Mouse (Mus musculus) midbrain, embryonic 11.5 days (tissue): ENCODE measurements around the gene Lrrc66. TPM values are rescaled to one million over a fixed set of nuclear protein-coding genes. Genes with fewer than 3 reads are reported as not detected.

Experiments
- ATAC-seq: fragments of 200-750 bp; cut with Nextera tagmentation; 2 replicates; pipeline ENCODE4 v1.8.0; 2017; ENCODE audit warnings: moderate TSS enrichment, moderate library complexity; ENCODE audit not compliant: low FRiP score
- DNase-seq: peaks from one replicate; pipeline ENCODE4 v3.0.0; 2015; ENCODE audit warnings: low spot score; ENCODE audit errors: missing footprints
- H3K27ac ChIP-seq: fragments of 300-500 bp; sonication (generic); 2 replicates; pipeline ENCODE4 v1.5.1; 2014; ENCODE audit warnings: low read depth, low read length
- H3K27me3 ChIP-seq: fragments of 300-500 bp; sonication (generic); 2 replicates; pipeline ENCODE4 v1.6.1; 2014; ENCODE audit warnings: mild to moderate bottlenecking, low read length, moderate library complexity, mixed read lengths; ENCODE audit not compliant: control insufficient read depth, insufficient read depth
- H3K36me3 ChIP-seq: fragments of 300-500 bp; sonication (generic); 2 replicates; pipeline ENCODE4 v1.6.1; 2014; ENCODE audit warnings: mild to moderate bottlenecking, low read length, moderate library complexity, mixed read lengths; ENCODE audit not compliant: control insufficient read depth, insufficient read depth
- H3K4me1 ChIP-seq: fragments of 300-500 bp; sonication (generic); 2 replicates; pipeline ENCODE4 v1.6.1; 2014; ENCODE audit warnings: low read length; ENCODE audit not compliant: control insufficient read depth, insufficient read depth
- H3K4me2 ChIP-seq: fragments of 300-500 bp; sonication (generic); 2 replicates; pipeline ENCODE4 v1.6.1; 2014; ENCODE audit warnings: mild to moderate bottlenecking, moderate library complexity
- H3K4me3 ChIP-seq: fragments of 300-500 bp; sonication (generic); 2 replicates; pipeline ENCODE4 v1.5.1; 2014; ENCODE audit warnings: low read depth, low read length
- H3K9ac ChIP-seq: fragments of 300-500 bp; sonication (generic); 2 replicates; pipeline ENCODE4 v1.6.1; 2014; ENCODE audit warnings: low read length
- H3K9me3 ChIP-seq: fragments of 300-500 bp; sonication (generic); 2 replicates; pipeline ENCODE4 v1.6.1; 2016; ENCODE audit warnings: low read length; ENCODE audit not compliant: control insufficient read depth
- WGBS: fragments of 180-500 bp; shearing (Covaris S2); extraction: QIAGEN DNeasy Blood & Tissue Kit; methylation state at CpG from one replicate; pipeline ENCODE4 v1.1.7; 2014; 5-methylcytosine and 5-hydroxymethylcytosine counted together
- polyA plus RNA-seq: library from polyadenylated mRNA; unstranded; fragments of >200 nt; fragmentation: Nextera tagmentation; extraction: Ambion mirVana; gene quantifications from 2 replicates; pipeline ENCODE4 v1.2.1, GENCODE M21; 2014

The Lrrc66 gene
- polyA plus RNA-seq, 1 experiment from 2014 or later = 0.04 TPM

DNA sequence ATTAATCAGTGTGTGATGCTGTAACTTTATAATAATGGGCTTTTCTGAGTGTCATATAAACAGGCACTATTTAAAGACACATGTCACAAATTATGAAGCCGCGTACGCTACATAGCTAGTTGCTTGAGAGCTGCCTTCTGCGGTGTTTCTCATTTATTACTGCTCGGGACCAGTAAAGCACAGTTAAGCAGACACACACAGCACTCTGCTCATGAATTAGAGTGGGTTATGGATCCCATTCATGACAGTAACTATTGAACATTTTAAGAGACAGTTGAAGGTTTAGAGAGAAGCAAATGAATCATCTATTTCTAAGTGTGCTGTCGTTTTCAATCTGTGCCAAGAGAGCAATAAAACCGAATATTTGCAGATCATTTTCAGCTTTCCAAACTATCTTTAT lies 5.5 kb downstream of the Lrrc66 start:
- no peak overlapping the region for H3K4me2 ChIP-seq

GRCm38 (mm10) chr5:73625505-73625904 lies 6.8 kb downstream of the Lrrc66 start:
- Histone ChIP-seq H3K27ac (no peak overlapping the region), H3K36me3 (no peaks in the 10 kb centered on the region), H3K9ac (no peak overlapping the region), H3K9me3 (no peaks in the 10 kb centered on the region), H3K4me2 (no peak overlapping the region), H3K4me3 (no peak overlapping the region), H3K4me1 (no peaks in the 10 kb centered on the region), H3K27me3 (no peaks in the 10 kb centered on the region)
- whole genome bisulfite sequencing = 78% methylated on average over 1 of the region's 1 CpGs
- ATAC-seq (no peak), DNase-seq (no peak)

More for the DNA sequence above, 5.5 kb downstream of the Lrrc66 start:
- no peaks in the 10 kb centered on the region for H3K9me3 ChIP-seq
- no peak overlapping the region for H3K9ac ChIP-seq
- 92% methylated on average over 7 of the region's 7 CpGs for WGBS
- H3K4me1 ChIP-seq = peaks cover 6% of the 10 kb centered on the region
- no peak overlapping the region for H3K4me3 ChIP-seq
- H3K27me3 ChIP-seq = no peaks in the 10 kb centered on the region
- ATAC-seq = no peak
- H3K27ac ChIP-seq = no peak overlapping the region
- no peaks in the 10 kb centered on the region for H3K36me3 ChIP-seq
- no peak for DNase-seq

GRCm38 (mm10) chr5:73618969-73619368 lies 13.4 kb downstream of the Lrrc66 start:
- Histone ChIP-seq H3K4me1 (no peaks in the 10 kb centered on the region), H3K9me3 (no peaks in the 10 kb centered on the region), H3K4me3 (no peak overlapping the region), H3K27ac (no peak overlapping the region), H3K4me2 (no peak overlapping the region), H3K9ac (no peak overlapping the region), H3K27me3 (no peaks in the 10 kb centered on the region), H3K36me3 (no peaks in the 10 kb centered on the region)
- 84% methylated on average over 1 of the region's 1 CpGs for WGBS
- no peak for ATAC-seq
- DNase-seq = no peak

GRCm38 (mm10) chr5:73615211-73615610 lies 17.1 kb downstream of the Lrrc66 start:
- 0 out of 2 replicates have a peak, but pooled peaks cover 3% of the 10 kb centered on the region for H3K9me3 ChIP-seq
- H3K4me1 ChIP-seq = no peaks in the 10 kb centered on the region
- no peaks in the 10 kb centered on the region for H3K36me3 ChIP-seq
- 87% methylated on average over 7 of the region's 7 CpGs for WGBS
- no peaks in the 10 kb centered on the region for H3K27me3 ChIP-seq
- DNase-seq (no peak), ATAC-seq (no peak)
- no peak overlapping the region for H3K4me3 ChIP-seq
- no peak overlapping the region for H3K9ac ChIP-seq
- no peak overlapping the region for H3K27ac ChIP-seq
- no peak overlapping the region for H3K4me2 ChIP-seq

DNA sequence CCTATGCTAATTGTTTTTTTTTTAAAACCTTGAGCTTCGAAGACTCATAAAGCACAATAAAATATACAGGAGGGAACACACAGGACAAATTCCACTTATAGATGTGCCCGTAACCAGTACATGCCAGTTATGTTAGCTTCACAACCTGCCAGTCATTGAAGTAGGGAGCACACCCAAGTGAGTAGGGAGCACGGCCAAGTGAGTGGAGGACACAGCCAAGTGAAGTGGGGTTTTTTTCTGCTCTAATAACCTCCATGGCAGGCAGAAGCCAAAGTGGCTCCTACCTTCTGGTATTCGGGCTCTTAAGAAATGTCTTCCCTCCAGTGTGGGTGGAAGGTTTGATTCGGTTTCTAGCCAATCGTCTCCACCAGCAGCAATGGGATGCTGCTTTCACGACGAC lies 19.0 kb downstream of the Lrrc66 start:
- ATAC-seq = no peak

GRCm38 (mm10) chr5:73611071-73611470 lies 21.3 kb downstream of the Lrrc66 start:
- no peak for ATAC-seq
- 0 out of 2 replicates have a peak, but pooled peaks cover 3% of the 10 kb centered on the region for H3K9me3 ChIP-seq
- no peak overlapping the region for H3K4me2 ChIP-seq
- H3K27me3 ChIP-seq = no peaks in the 10 kb centered on the region
- no peaks in the 10 kb centered on the region for H3K4me1 ChIP-seq
- 97% methylated on average over 4 of the region's 4 CpGs for WGBS
- H3K36me3 ChIP-seq = no peaks in the 10 kb centered on the region
- no peak for DNase-seq
- H3K4me3 ChIP-seq = no peak overlapping the region
- no peak overlapping the region for H3K27ac ChIP-seq
- no peak overlapping the region for H3K9ac ChIP-seq

More for the DNA sequence above, 19.0 kb downstream of the Lrrc66 start:
- no peak overlapping the region for H3K27ac ChIP-seq
- 95% methylated on average over 8 of the region's 8 CpGs for WGBS
- 0 out of 2 replicates have a peak, but pooled peaks cover 3% of the 10 kb centered on the region for H3K9me3 ChIP-seq
- H3K4me2 ChIP-seq = no peak overlapping the region
- no peak overlapping the region for H3K4me3 ChIP-seq
- DNase-seq = no peak
- no peak overlapping the region for H3K9ac ChIP-seq
- H3K36me3 ChIP-seq = no peaks in the 10 kb centered on the region
- no peaks in the 10 kb centered on the region for H3K4me1 ChIP-seq
- no peaks in the 10 kb centered on the region for H3K27me3 ChIP-seq

- Histone ChIP-seq H3K36me3 (no peaks in the 10 kb centered on the region), H3K4me3 (no peak overlapping the region), H3K9ac (no peak overlapping the region), H3K9me3 (no peaks in the 10 kb centered on the region), H3K27ac (no peak overlapping the region), H3K27me3 (no peaks in the 10 kb centered on the region), H3K4me2 (no peak overlapping the region), H3K4me1 (no peaks in the 10 kb centered on the region)
- DNase-seq (no peak), ATAC-seq (no peak)
- 84% methylated on average over 6 of the region's 6 CpGs for WGBS
Measured at GRCm38 (mm10) chr5:73604964-73605363, 27.4 kb downstream of the Lrrc66 start.

DNA sequence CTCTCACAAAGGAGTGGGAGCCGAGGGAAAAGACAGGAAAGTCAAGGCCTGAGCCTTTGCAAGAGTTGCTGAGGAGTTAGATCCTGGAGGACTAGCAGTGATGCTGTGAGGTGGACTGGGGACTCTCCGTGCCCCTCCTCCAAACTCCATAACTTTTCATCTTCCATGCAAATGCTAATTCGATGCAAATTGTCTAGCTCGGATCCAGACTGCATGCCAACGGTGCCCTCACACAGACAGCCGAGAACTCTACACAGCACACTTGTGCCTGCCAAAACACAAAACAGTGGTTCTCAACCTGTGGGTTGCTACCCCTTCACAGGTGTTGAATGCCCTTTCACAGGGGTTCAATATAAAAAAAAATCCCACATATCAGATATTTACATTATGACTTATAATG lies 27.8 kb downstream of the Lrrc66 start:
- Histone ChIP-seq H3K4me2 (no peak overlapping the region), H3K9me3 (no peaks in the 10 kb centered on the region), H3K4me3 (no peak overlapping the region), H3K36me3 (no peaks in the 10 kb centered on the region), H3K4me1 (no peaks in the 10 kb centered on the region), H3K9ac (no peak overlapping the region), H3K27ac (no peak overlapping the region), H3K27me3 (no peaks in the 10 kb centered on the region)
- ATAC-seq (no peak), DNase-seq (no peak)
- 87% methylated on average over 6 of the region's 6 CpGs for WGBS

GRCm38 (mm10) chr5:73602865-73603264 lies 29.5 kb downstream of the Lrrc66 start:
- no peak overlapping the region for H3K4me3 ChIP-seq
- H3K36me3 ChIP-seq = no peaks in the 10 kb centered on the region
- no peaks in the 10 kb centered on the region for H3K9me3 ChIP-seq
- no peak for ATAC-seq
- H3K27me3 ChIP-seq = no peaks in the 10 kb centered on the region
- H3K4me1 ChIP-seq = 0 out of 2 replicates have a peak, but pooled peaks cover 2% of the 10 kb centered on the region
- no peak overlapping the region for H3K27ac ChIP-seq
- 82% methylated on average over 3 of the region's 3 CpGs for WGBS
- no peak overlapping the region for H3K9ac ChIP-seq
- H3K4me2 ChIP-seq = no peak overlapping the region
- DNase-seq = no peak
